Mouse (Mus musculus): ENCODE results near the gene Pdgfb.
A peak's percentile ranks its signal among the peaks of the same experiment; 100 is the strongest.

Gene Pdgfb

DNA sequence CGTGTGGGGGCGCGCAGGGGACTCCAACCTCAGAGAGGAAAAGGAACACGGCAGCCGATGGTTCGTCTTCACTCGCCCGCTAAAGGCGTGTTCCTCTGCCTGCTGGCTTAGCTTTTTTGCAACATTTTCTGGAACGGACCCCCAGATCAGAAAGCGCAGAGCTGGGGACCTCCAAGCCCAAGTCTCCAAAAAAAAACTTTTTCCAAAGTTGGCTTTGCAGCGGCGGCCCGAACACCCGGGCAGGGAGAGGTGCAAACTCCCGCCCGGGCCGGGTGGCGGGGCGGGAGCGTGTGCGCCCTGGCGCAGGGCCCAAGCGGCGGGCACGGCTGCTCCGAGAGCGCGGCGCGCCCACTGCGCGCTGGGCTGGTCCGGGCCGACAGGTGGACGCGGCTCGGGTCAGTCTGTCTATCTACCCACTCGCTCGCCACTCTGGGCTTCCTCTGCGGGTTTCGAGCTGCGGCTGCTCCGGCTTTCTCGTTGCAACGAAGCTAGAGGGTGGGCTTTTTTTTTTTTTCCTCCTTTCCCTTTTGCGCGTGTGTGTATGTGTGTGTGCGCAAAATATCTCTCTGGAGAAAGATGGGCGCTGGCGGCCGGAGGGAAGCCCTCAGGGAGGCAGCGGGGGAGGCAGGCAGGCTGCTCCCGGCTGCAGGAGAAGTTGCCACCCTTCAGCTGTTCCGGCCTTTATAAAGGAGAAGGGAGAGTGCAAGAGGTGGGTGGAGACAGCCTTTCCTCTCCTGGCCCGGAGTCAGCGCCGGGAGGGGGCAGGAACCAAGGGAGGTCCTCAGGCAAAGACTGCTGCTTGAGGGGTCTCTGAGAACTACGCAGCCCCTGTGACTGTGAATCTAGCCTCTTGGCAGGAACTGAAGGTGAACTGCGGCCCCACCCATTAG lies at the start of gene Pdgfb:
Gene Pdgfb (minus strand): TSS at position 657 of the 890 bp plus-strand sequence.
- peak; percentile 83 to 89 for DNase-seq (ENCODE audit: low spot score in 2 of 2)

GRCm38 (mm10) chr15:80062821-80063220 lies 48.0 kb upstream of the Pdgfb start:
- DNase-seq (ENCODE audit: low spot score in 2 of 2) = no peak

GRCm38 (mm10) chr15:80062339-80062738 lies 47.6 kb upstream of the Pdgfb start:
- no peak for DNase-seq (ENCODE audit: low spot score in 2 of 2)

DNA sequence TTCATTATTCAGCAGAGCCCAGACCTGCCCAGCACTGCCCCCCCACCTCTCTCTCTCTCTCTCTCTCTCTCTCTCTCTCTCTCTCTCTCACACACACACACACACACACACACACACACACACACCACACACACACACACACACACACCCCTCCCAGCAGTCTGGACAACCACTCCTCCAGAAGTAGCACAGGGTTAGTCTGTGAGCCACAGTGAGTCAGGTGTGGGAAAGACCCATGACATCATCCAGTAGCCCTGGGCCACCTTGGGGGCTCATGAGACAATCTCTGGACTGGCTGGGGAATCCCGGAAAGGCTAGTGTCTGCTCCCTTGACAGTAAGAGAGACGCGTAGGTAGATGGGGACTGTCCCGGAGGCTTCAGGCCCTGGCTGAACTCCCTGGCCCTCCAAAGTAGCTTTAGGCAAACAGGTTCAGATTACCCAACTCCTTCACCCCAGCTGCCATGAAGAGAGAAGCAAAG lies 46.3 kb upstream of the Pdgfb start:
- DNase-seq (ENCODE audit: low spot score in 2 of 2) = no peak

- no peak for DNase-seq (ENCODE audit: low spot score in 2 of 2)
These were observed 45.7 kb upstream of the Pdgfb start for GRCm38 (mm10) chr15:80060356-80061070.

- no peak for DNase-seq (ENCODE audit: low spot score in 2 of 2)
These were observed 44.8 kb upstream of the Pdgfb start for GRCm38 (mm10) chr15:80059606-80060005.

DNA sequence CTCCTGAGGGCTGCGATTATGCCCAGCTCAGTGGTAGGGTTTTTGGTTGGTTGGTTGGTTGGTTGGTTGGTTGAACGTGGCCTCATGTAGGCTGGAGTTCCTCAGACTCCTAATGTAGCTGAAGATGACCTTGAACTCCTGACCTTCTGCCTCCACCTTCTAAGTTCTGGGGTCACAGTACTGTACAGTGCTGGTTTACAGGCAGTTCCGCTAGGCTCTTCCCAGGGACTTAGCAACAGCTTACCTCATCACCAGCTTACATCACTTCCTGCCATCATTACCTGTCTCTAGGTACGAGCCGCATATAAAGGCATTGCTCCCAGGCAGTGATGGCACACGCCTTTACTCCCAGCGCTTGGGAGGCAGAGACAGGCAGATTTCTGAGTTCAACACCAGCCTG lies 43.4 kb upstream of the Pdgfb start:
- DNase-seq (ENCODE audit: low spot score in 2 of 2) = no peak

DNA sequence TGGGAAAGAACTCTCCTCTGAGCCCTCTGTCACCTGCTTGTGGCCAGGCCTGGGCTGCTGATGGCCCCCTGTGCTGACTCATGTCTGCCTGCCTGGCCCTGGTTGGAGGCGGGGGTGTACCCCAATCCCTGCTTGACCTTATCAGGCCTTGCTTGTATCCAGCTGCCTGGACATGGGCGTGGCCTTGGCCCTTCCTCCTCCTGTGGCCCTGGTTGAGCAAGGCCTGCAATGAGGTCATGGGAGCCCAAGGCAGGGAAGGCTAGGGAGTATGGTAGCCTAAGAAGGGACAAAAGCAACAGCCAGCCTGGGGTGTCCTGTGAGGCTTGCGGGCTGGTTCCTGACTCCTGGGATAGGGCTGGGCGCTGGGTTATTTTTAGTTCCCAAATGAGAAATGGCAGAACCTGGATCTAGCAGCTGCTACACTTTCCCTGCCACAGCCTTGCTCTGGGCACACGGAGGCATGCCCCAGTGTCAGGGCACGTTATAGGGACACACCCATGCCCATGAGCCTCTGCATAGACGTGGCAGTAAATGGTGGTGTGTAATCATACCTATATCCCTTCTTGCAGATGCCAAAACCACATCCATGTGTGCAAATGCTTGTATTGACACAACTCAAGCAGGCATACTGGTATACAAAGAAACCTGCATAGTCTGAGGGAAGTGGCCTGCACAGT lies 39.4 kb upstream of the Pdgfb start:
- DNase-seq (ENCODE audit: low spot score in 2 of 2) = peak; percentile 80

- DNase-seq (ENCODE audit: low spot score in 2 of 2) = no peak
These were observed 38.7 kb upstream of the Pdgfb start for GRCm38 (mm10) chr15:80053381-80054033.

- no peak for DNase-seq (ENCODE audit: low spot score in 2 of 2)
These were observed 37.0 kb upstream of the Pdgfb start for GRCm38 (mm10) chr15:80051782-80052181.

DNA sequence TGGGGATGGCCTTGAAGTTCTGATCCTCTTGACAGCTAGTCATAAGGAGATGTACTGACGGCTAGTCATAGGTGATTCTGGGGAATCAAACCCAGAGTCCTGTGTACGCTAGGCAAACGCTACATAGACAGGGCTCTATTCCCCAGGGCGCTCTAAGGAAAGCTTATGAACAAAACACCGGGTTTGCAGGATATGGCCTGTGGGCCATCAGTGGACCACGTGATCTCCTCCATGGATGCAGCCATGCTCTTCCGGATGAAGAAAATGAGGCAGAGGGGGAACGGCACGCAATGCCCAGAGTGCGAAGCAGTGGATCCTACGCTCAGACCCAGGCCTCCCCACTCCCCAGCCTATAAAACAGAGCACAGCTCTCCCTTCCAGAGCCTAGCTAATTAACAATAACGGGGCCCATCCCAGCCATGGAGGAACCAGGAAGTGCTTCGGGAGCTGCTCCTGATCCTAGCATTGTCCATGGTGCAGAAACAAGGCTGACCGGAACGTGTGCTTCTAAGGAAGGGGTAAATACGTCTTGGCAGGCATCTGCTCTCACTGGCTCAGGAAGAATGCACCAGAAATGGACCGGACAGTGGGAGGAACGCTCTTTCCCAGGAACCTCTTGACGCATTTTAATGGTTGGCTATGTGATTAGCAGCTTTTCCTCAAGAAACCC lies 36.5 kb upstream of the Pdgfb start:
- peak; percentile 65 to 84 for DNase-seq (ENCODE audit: low spot score in 2 of 2)

- peak; percentile 80 to 90 for DNase-seq (ENCODE audit: low spot score in 2 of 2)
These were observed 35.3 kb upstream of the Pdgfb start for GRCm38 (mm10) chr15:80050093-80050492.

DNA sequence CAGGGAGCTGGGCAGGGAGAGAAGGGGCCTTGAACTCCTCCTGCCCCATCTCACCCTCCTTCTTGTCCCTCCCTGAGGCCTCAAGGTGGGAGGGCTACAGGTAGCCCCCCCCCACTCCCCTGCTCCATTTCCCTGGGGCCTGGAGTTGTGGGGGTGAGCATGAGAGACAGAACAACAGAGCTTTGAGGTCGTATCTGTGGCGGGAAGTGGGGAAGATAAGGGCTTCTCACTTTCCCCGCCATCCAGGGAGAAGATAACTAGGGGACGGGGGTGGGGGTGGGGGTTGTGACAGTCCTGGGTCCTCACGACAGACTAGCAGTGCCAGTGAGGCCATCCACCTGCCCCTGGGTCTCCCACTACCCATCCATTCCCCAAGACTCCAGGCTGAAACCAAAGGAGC lies 33.2 kb upstream of the Pdgfb start:
- no peak for DNase-seq (ENCODE audit: low spot score in 2 of 2)

DNA sequence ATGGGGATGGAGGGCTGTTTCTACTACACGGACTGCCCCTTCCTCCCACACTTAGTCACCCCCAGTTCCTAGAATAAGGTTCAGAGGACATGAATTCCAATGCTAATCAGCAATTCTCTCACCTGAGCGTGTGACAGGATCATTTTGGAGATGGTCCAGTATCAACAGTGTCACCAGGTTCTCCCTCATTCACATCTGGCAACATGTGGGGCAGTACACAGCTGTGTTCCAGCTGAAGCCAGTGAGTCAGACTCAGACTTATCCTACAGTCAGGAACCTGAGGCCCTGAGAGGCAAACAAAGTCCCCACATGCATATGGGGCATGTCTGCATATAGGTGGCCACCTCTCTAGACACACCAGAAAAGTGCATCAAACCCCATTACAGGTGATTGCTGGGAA lies 32.5 kb upstream of the Pdgfb start:
- no peak for DNase-seq (ENCODE audit: low spot score in 2 of 2)

DNA sequence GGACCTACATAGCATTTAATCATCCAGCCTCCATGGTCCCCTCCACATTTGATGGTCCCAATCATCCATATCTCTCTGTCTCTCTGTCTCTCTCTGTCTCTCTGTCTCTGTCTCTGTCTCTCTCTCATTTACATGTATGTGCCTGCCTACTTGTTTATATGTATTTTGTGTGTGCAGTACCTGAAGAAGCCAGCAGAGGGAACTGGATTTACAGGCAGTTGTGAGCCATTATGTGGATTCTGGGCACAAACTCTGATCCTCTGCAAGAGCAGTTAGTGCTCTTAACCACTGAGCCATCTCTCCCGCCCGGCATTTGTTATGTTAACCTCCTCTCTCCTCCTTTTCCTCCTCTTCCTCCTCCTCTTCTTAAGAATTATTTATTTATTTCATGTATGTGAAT lies 31.0 kb upstream of the Pdgfb start:
- DNase-seq (ENCODE audit: low spot score in 2 of 2) = no peak

DNA sequence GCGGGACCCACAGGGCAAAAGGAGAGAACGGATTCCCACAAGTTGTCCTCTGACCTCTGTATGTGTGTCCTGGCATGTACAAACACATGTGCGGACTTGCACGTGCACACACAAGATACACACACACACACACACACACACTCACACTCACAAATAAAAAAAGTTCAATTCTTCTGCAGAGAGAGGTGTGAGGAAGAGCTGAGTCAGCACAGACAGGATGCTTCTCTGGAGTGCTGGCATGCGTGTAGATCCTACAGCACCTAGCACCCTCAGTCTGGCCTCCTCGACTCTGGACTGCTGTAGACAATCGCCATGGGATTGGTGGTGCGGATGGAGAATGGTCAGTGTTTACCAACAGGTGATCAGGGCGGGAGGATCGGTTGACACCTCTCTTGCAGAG lies 29.5 kb upstream of the Pdgfb start:
- DNase-seq (ENCODE audit: low spot score in 2 of 2) = no peak

DNA sequence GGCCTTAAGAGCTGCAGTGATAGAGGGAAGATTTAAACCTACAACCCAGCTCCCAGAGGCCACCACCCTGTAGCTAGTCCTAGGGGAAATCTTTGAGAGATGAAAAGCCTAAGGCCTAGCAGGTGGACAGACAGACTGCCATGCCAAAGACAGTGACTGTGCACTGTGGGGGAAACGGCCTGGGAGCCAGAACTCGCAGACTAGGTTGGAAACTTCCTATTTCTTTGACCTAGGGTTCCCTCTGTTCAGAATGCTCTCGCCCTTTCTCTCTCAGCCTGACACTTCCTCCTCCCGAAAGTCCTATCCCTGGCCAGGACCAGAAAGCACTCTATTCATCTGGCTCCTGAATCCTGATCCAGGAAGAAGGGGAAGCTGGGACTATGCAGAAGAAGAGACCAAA lies 27.4 kb upstream of the Pdgfb start:
- no peak for DNase-seq (ENCODE audit: low spot score in 2 of 2)

GRCm38 (mm10) chr15:80038110-80038391 lies 23.3 kb upstream of the Pdgfb start:
- DNase-seq (ENCODE audit: low spot score in 2 of 2) = no peak

- DNase-seq (ENCODE audit: low spot score in 2 of 2) = no peak
These were observed 22.7 kb upstream of the Pdgfb start for GRCm38 (mm10) chr15:80037255-80038109.

DNA sequence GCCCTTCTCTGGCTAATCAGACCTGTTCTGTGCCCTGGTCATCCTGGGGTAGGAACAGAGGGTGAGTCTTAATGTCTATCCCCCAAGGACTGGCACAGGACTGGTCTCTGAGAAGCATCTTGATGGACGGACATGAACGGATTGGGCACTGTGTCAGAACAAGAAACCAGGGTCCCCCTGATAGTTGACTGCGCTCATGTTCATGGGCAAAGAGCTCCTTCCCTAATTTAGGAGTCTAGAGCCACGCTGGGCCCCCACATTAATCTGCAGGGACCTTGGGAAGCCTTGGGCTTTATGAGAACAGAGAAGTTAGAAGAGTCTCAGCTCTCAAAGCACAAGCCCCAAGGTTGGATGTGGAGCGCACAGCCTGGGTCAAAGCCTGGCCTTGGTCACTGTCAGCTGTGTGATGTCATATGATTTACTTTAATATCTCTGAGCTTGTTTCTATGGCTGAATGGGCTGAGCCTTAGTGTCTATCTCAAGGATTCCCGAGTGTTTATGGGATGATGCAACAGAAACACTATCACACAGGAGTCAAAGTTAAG lies 20.6 kb upstream of the Pdgfb start:
- no peak for DNase-seq (ENCODE audit: low spot score in 2 of 2)

All from heart, adult 9 months (tissue).